Mouse (Mus musculus) lung, embryonic 14.5 days (tissue): ENCODE results near the gene Slc4a8. TPM values are rescaled to one million over a fixed set of nuclear protein-coding genes. Genes with fewer than 3 reads are reported as not detected.

Experiments
- ATAC-seq: fragments of 200-750 bp; cut with Nextera tagmentation; 2 replicates; pipeline ENCODE4 v1.8.0; 2017; ENCODE audit warnings: mild to moderate bottlenecking, moderate TSS enrichment, moderate library complexity; ENCODE audit not compliant: insufficient read depth
- DNase-seq: peaks from one replicate; pipeline ENCODE4 v3.0.0-alpha.2; 2015
- H3K27ac ChIP-seq: fragments of 300-500 bp; sonication (generic); 2 replicates; pipeline ENCODE4 v1.5.1; 2014; ENCODE audit warnings: low read depth, mild to moderate bottlenecking, moderate library complexity
- H3K27me3 ChIP-seq: fragments of 300-500 bp; sonication (generic); 2 replicates; pipeline ENCODE4 v1.6.1; 2014; ENCODE audit warnings: low read length, control low read depth; ENCODE audit not compliant: insufficient read depth
- H3K36me3 ChIP-seq: fragments of 300-500 bp; sonication (generic); 2 replicates; pipeline ENCODE4 v1.6.1; 2014; ENCODE audit warnings: control low read depth; ENCODE audit not compliant: insufficient read depth
- H3K4me1 ChIP-seq: fragments of 300-500 bp; sonication (generic); 2 replicates; pipeline ENCODE4 v1.6.1; 2014; ENCODE audit warnings: antibody characterized with exemption, control low read depth; ENCODE audit not compliant: insufficient read depth
- H3K4me2 ChIP-seq: fragments of 300-500 bp; sonication (generic); 2 replicates; pipeline ENCODE4 v1.6.1; 2014; ENCODE audit warnings: mild to moderate bottlenecking
- H3K4me3 ChIP-seq: fragments of 300-500 bp; sonication (generic); 2 replicates; pipeline ENCODE4 v1.5.1; 2014; ENCODE audit warnings: low read depth, low read length
- H3K9ac ChIP-seq: fragments of 300-500 bp; sonication (generic); 2 replicates; pipeline ENCODE4 v1.6.1; 2014
- H3K9me3 ChIP-seq: fragments of 300-500 bp; sonication (generic); 2 replicates; pipeline ENCODE4 v1.6.1; 2016; ENCODE audit warnings: low read depth, low read length, control low read depth
- CTCF ChIP-seq: IDR thresholded peaks from 2 replicates; pipeline ENCODE4 v1.5.1; 2016; ENCODE audit warnings: antibody characterized with exemption, low read depth
- WGBS: fragments of 180-500 bp; shearing (Covaris S2); extraction: QIAGEN DNeasy Blood & Tissue Kit; methylation state at CpG from one replicate; pipeline ENCODE4 v1.1.7; 2014; 5-methylcytosine and 5-hydroxymethylcytosine counted together
- polyA plus RNA-seq: library from polyadenylated mRNA; unstranded; fragments of >200 nt; fragmentation: Nextera tagmentation; extraction: Ambion mirVana; gene quantifications from 2 replicates; pipeline ENCODE4 v1.2.1, GENCODE M21; 2014

Gene Slc4a8
- polyA plus RNA-seq, 1 experiment from 2014 or later, result 2.5 TPM

DNA sequence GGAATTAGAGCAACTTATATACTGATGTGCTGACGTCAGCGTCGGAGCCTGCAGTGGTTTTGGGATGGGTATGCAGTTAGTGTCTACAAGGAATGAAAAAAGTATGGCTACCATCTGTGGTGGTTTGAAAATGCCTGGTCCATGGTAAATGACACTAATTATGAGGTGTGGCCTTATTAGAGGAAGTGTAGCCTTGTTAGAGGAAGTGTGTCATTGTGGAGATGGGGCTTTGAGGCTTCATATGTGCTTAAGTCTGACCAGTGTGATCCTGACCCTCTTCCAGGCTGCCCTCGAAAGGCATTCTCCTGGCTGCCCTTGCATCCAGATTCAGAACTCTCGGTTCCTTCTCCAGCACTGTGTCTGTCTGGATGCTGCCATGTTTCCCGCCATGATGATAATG, 18.3 kb upstream of the Slc4a8 start:
- no peak for TF ChIP-seq CTCF
- H3K36me3 ChIP-seq, result no peaks in the 10 kb centered on the region
- no peak for DNase-seq
- no peak overlapping the region for H3K9ac ChIP-seq
- H3K27me3 ChIP-seq, result no peaks in the 10 kb centered on the region
- H3K4me1 ChIP-seq, result no peaks in the 10 kb centered on the region
- no peaks in the 10 kb centered on the region for H3K9me3 ChIP-seq
- no peak for ATAC-seq
- WGBS, result 87% methylated on average over 6 of the region's 6 CpGs
- H3K4me3 ChIP-seq, result no peak overlapping the region
- H3K27ac ChIP-seq, result no peak overlapping the region
- no peak overlapping the region for H3K4me2 ChIP-seq

DNA sequence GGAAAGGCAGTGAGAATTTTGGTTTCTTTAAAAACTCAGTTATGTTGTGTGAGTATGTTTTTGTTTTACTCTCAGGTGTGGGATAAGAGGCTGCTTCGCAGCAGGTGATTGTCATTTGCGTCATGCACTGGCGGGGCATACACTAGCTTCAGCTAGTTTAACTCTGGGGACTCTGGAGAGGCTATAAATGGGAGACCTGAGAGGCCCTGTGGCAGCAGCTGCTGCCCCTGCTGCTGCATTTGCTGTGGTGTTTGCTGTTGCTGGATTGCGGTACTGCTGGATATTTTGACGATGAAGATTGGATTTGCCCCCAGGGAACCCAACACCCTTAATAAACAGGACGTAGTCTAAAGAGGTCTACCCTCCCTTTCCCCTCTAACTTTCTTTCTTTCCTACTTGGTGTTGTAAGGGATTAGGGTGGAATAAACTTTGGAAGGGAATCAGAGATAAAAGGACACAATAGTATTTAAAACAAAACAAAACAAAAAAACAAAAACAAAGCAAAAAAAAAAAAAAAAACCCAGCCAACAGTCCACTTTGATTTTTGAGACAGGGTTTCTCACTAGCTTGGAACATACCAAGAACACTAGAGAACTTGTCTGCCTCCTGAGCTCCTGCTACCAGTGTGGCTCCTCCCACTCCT, 14.9 kb upstream of the Slc4a8 start:
- H3K9ac ChIP-seq, result no peak overlapping the region; the same call in 1 of the 2 replicates

DNA sequence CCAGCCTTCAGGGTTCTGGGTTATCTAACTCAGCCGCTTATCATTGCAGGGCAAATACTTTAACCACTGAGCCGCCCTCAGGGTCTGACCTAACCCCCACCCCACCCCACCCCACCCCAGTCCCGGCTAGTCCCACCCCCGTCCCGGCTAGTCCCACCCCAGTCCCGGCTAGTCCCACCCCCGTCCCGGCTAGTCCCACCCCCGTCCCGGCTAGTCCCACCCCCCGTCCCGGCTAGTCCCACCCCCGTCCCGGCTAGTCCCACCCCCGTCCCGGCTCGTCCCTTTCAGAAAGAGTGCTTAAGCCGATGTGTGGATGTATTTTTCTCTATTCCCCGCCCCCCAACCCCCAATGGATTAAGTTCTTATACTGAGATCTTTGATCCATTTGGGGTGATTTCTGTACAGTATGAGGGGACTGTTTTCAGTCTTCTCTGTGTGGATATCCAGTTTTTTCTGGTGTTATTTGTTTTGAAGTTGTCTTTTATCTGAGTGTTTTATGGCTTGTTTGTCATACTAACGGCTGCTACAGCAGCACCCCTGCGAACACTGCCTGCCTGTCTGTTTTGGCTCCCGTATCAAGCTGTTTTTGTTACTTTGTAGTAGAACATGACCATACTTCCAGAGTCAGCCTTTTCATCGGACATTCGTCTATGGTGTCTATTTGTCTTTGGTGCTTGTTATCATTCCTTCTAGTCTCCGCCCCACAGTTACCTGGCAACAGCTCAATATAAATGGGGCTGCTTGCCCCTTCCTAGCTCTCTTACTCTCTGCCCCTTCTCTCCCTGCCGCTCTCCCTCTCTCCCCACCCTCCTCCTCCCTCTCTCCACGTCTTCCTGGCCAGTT, 14.2 kb upstream of the Slc4a8 start:
- DNase-seq, result peak; percentile 59
- Histone ChIP-seq H3K27ac (no peak overlapping the region), H3K4me1 (no peaks in the 10 kb centered on the region), H3K9me3 (no peaks in the 10 kb centered on the region), H3K27me3 (no peaks in the 10 kb centered on the region), H3K4me2 (peak overlapping the region; percentile 55), H3K9ac (no peak overlapping the region), H3K4me3 (peak overlapping the region; percentile 13; the same call in 1 of the 2 replicates), H3K36me3 (no peaks in the 10 kb centered on the region)
- WGBS, result 3% methylated on average over 27 of the region's 27 CpGs
- no peak for TF ChIP-seq CTCF
- ATAC-seq, result peak; percentile 73

More for the DNA sequence above, 14.9 kb upstream of the Slc4a8 start:
- Histone ChIP-seq H3K36me3 (no peaks in the 10 kb centered on the region), H3K9me3 (no peaks in the 10 kb centered on the region), H3K4me2 (peak overlapping the region; percentile 55), H3K4me3 (peak overlapping the region; percentile 13; the same call in 1 of the 2 replicates), H3K4me1 (no peaks in the 10 kb centered on the region), H3K27ac (no peak overlapping the region), H3K27me3 (no peaks in the 10 kb centered on the region)
- ATAC-seq (peak; percentile 80; the same call in 1 of the 2 replicates), DNase-seq (no peak)
- 27% methylated on average over 6 of the region's 6 CpGs for WGBS
- TF ChIP-seq CTCF, result no peak

DNA sequence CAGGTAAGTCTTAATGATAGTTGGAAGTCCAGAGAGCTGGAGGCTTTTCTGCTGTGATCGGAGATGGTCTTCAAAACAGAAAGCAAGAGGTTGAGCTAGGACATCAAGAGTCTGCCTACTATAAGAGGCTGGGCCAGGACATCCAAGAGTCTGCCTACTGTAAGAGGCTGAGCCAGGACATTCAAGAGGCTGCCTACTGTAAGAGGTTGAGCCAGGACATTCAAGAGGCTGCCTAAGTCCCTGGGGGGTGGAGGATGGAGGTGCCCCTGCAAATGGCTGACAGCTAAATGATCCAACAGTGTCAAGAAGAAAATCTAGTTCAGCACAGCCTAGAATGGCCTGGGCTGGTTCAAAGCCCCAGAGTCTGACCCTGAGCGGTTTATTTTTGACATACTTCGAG, 13.0 kb upstream of the Slc4a8 start:
- 65% methylated on average over 3 of the region's 3 CpGs for WGBS
- no peak for TF ChIP-seq CTCF
- no peak for DNase-seq

DNA sequence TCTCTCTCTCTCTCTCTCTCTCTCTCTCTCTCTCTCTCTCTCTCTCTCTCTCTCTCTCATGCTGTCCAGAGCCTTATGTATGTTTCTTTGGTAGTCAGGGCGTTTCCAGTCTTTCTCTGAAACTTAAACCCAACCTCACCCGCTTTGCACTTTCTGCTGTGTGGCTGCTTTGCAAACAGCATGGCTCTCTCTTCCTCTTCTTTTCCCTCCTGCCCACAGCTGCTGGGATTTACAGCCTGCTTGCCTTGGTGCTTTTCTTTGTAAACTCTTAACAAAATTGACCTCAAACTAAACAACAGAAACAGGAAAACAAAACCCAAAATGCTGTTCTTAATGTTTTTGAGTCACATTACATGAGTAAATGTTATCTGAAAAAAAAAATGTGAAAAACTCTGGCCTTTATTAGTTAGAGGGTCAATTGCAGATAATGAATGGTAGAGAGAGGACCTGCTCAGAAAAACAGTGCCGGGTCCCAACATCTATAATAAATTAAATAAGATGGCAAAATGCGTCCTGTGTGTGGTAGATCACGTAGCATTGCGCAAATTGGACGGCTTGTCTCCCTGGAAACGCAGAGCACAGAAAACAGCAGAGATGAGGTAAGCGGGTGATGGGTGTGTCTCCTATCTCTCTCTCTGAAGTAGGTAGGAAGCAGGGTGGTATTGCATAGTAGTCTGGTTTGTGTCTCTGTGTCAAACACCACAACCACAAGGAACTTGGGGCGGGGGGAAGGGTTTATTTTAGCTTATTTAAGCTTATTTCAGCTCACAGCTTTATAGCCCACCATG, 11.6 kb upstream of the Slc4a8 start:
- no peaks in the 10 kb centered on the region for H3K4me1 ChIP-seq
- TF ChIP-seq CTCF, result no peak
- DNase-seq (no peak), ATAC-seq (no peak)
- WGBS, result 67% methylated on average over 10 of the region's 10 CpGs
- no peak overlapping the region for H3K27ac ChIP-seq
- no peaks in the 10 kb centered on the region for H3K9me3 ChIP-seq
- H3K4me2 ChIP-seq, result no peak overlapping the region
- no peaks in the 10 kb centered on the region for H3K36me3 ChIP-seq
- no peak overlapping the region for H3K4me3 ChIP-seq
- peaks cover 15% of the 10 kb centered on the region; the same call in 1 of the 2 replicates for H3K27me3 ChIP-seq
- no peak overlapping the region for H3K9ac ChIP-seq

More for the DNA sequence above, 13.0 kb upstream of the Slc4a8 start:
- H3K36me3 ChIP-seq, result no peaks in the 10 kb centered on the region
- H3K4me1 ChIP-seq, result no peaks in the 10 kb centered on the region
- no peak overlapping the region for H3K4me2 ChIP-seq
- no peak for ATAC-seq
- H3K27ac ChIP-seq, result no peak overlapping the region
- no peaks in the 10 kb centered on the region for H3K9me3 ChIP-seq
- H3K27me3 ChIP-seq, result peaks cover 10% of the 10 kb centered on the region; the same call in 1 of the 2 replicates
- no peak overlapping the region for H3K4me3 ChIP-seq
- H3K9ac ChIP-seq, result no peak overlapping the region

DNA sequence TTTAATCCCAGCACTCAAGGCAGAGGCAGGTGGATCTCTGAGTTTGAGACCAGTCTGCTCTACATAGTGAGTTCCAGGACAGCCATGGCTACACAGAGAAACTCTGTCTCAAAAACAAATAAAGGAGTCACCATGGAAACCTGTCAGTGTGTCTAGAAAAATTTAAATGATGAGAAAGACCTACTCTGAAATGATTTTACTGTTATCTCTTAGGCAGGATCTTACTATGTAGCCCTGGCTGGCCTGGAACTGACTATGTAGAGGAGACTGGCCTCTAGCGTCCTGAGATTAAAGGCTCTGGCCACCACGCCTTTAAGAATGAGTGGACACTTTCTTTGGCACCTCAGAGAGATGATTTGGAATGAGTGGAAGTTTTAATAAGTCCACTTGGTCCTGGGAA, 9.1 kb upstream of the Slc4a8 start:
- ATAC-seq (no peak), DNase-seq (no peak)
- Histone ChIP-seq H3K9me3 (no peaks in the 10 kb centered on the region), H3K4me1 (no peaks in the 10 kb centered on the region; the same call in 1 of the 2 replicates), H3K4me2 (no peak overlapping the region), H3K27ac (no peak overlapping the region), H3K27me3 (peaks cover 15% of the 10 kb centered on the region; the same call in 1 of the 2 replicates), H3K9ac (no peak overlapping the region), H3K4me3 (no peak overlapping the region), H3K36me3 (no peaks in the 10 kb centered on the region)
- TF ChIP-seq CTCF, result no peak
- WGBS, result 74% methylated on average over 2 of the region's 2 CpGs
